Mouse (Mus musculus) myocyte (in vitro differentiated cells): ENCODE measurements around the gene Snx5. TPM values are rescaled to one million over a fixed set of nuclear protein-coding genes. Genes with fewer than 3 reads are reported as not detected.
A peak's percentile ranks its signal among the peaks of the same experiment; 100 is the strongest.

Source experiments
- H3K27me3 ChIP-seq: one replicate; pipeline ENCODE4 v1.6.1; 2011; ENCODE audit not compliant: control insufficient read depth, insufficient read depth, insufficient read length
- H3K36me3 ChIP-seq: one replicate; pipeline ENCODE4 v1.6.1; 2011; ENCODE audit not compliant: control insufficient read depth, insufficient read depth
- H3K4me2 ChIP-seq: one replicate; pipeline ENCODE4 v1.6.1; 2011; ENCODE audit warnings: low read depth, control low read depth
- H3K4me3 ChIP-seq: one replicate; pipeline ENCODE4 v1.5.1; 2011; ENCODE audit warnings: mild to moderate bottlenecking, control low read depth, moderate library complexity
- H3K79me2 ChIP-seq: one replicate; pipeline ENCODE4 v1.6.1; 2011; ENCODE audit not compliant: control insufficient read depth, insufficient read depth
- H3ac ChIP-seq: one replicate; pipeline ENCODE4 v1.6.1; 2011; ENCODE audit not compliant: control insufficient read depth, insufficient read length
- CEBPB ChIP-seq: IDR thresholded peaks from 2 replicates; pipeline ENCODE4 v1.6.1; 2011; ENCODE audit warnings: mild to moderate bottlenecking, moderate library complexity; ENCODE audit not compliant: poor library complexity, insufficient read depth, severe bottlenecking
- E2F4 ChIP-seq: IDR thresholded peaks from one replicate; pipeline ENCODE4 v1.6.1; 2011; ENCODE audit warnings: mild to moderate bottlenecking, control low read depth, moderate library complexity; ENCODE audit not compliant: insufficient read depth
- MAX ChIP-seq: IDR thresholded peaks from one replicate; pipeline ENCODE4 v1.6.1; 2011; ENCODE audit warnings: low read depth, mild to moderate bottlenecking, control low read depth
- MYOD1 ChIP-seq, 3 experiments: IDR thresholded peaks; one replicate each; pipeline ENCODE4 v1.6.1; 2011; ENCODE audit warnings: control low read depth in 2 of 3, low read depth in 2 of 3, mild to moderate bottlenecking in 2 of 3, moderate library complexity in 1 of 3; ENCODE audit not compliant: insufficient read length in 2 of 3, control insufficient read depth in 1 of 3
- MYOG ChIP-seq, 3 experiments: IDR thresholded peaks; one replicate each; pipeline ENCODE4 v1.6.1; 2011; ENCODE audit warnings: control low read depth in 2 of 3, low read depth in 2 of 3, mild to moderate bottlenecking in 2 of 3; ENCODE audit not compliant: insufficient read length in 2 of 3, control insufficient read depth in 1 of 3, insufficient read depth in 1 of 3
- POLR2A ChIP-seq: IDR thresholded peaks from one replicate; pipeline ENCODE4 v1.6.1; 2011; ENCODE audit warnings: low read depth, mild to moderate bottlenecking, control low read depth, moderate library complexity; ENCODE audit not compliant: insufficient read length
- POLR2AphosphoS2 ChIP-seq: IDR thresholded peaks from one replicate; pipeline ENCODE4 v1.6.1; 2011; ENCODE audit warnings: low read depth, control low read depth; ENCODE audit not compliant: insufficient read length
- REST ChIP-seq: IDR thresholded peaks from one replicate; pipeline ENCODE4 v1.6.1; 2011; ENCODE audit warnings: mild to moderate bottlenecking, control low read depth, moderate library complexity; ENCODE audit not compliant: insufficient read depth, insufficient read length
- SRF ChIP-seq: IDR thresholded peaks from one replicate; pipeline ENCODE4 v1.6.1; 2011; ENCODE audit warnings: low read depth; ENCODE audit not compliant: control insufficient read depth, insufficient read length
- TCF12 ChIP-seq: IDR thresholded peaks from one replicate; pipeline ENCODE4 v1.6.1; 2011; ENCODE audit warnings: mild to moderate bottlenecking, control low read depth; ENCODE audit not compliant: poor library complexity, insufficient read depth, severe bottlenecking
- TCF3 ChIP-seq: IDR thresholded peaks from one replicate; pipeline ENCODE4 v1.6.1; 2011; ENCODE audit warnings: low read depth, control low read depth; ENCODE audit not compliant: insufficient read length
- USF1 ChIP-seq: IDR thresholded peaks from one replicate; pipeline ENCODE4 v1.6.1; 2011; ENCODE audit warnings: low read depth, mild to moderate bottlenecking, control low read depth, moderate library complexity
- polyA plus RNA-seq: library from polyadenylated mRNA; unstranded; fragments of >200 nt; fragmentation: generic; extraction: Trizol; gene quantifications from one replicate; pipeline ENCODE4 v1.2.1, GENCODE M21; 2012; ENCODE audit warnings: missing spikeins

Snx5 gene
- polyA plus RNA-seq, 1 experiment, result 65.2 TPM

DNA sequence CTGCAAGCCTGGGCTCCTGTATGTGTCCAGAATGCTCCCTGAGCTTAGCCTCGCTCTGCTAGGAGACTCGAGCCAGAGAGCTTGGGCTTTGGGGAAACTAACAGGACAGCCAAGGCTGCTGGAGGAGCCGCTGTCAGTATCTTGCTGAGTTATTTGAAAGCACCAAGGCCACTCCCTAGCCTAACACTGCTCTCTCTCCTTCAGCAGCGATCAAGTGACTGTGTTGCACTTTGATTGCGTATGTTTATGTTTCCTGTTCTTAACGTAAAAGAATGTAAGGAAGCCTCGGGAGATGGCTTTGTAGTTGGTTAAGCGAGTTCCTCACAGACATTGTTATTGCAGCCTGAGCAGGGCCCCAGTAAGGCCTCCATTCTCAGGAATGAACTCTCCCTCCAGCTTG, 4.0 kb upstream of the Snx5 start:
- Histone ChIP-seq H3K36me3 (peaks cover 3% of the 10 kb centered on the region), H3K4me3 (no peak overlapping the region)
- TF ChIP-seq USF1, result no peak
- TF ChIP-seq REST, result no peak
- TF ChIP-seq CEBPB, result no peak
- TF ChIP-seq MYOD1 (IDR thresholded peaks at IDR 0.05; ENCODE audit: control insufficient read depth in 1 of 3, insufficient read length in 2 of 3, low read depth in 2 of 3), result no peak
- no peak for TF ChIP-seq TCF12
- no peak for TF ChIP-seq POLR2A
- no peak for TF ChIP-seq TCF3
- TF ChIP-seq MYOG (IDR thresholded peaks at IDR 0.05; ENCODE audit: control insufficient read depth in 1 of 3, insufficient read depth in 1 of 3, insufficient read length in 2 of 3, low read depth in 2 of 3), result no peak
- no peak for TF ChIP-seq E2F4
- no peak for TF ChIP-seq SRF
- TF ChIP-seq POLR2AphosphoS2, result no peak
- TF ChIP-seq MAX, result no peak

GRCm38 (mm10) chr2:144272088-144272487, 1.4 kb upstream of the Snx5 start:
- H3K27me3 ChIP-seq, result no peaks in the 10 kb centered on the region
- peaks cover 35% of the 10 kb centered on the region for H3K79me2 ChIP-seq
- TF ChIP-seq CEBPB (no peak), TCF3 (no peak), MYOG (IDR thresholded peaks at IDR 0.05; ENCODE audit: control insufficient read depth in 1 of 3, insufficient read depth in 1 of 3, insufficient read length in 2 of 3, low read depth in 2 of 3) (no peak), E2F4 (no peak), SRF (no peak), TCF12 (no peak), POLR2AphosphoS2 (no peak), POLR2A (no peak), MYOD1 (IDR thresholded peaks at IDR 0.05; ENCODE audit: control insufficient read depth in 1 of 3, insufficient read length in 2 of 3, low read depth in 2 of 3) (no peak), REST (no peak), MAX (no peak), USF1 (no peak)
- H3K4me3 ChIP-seq, result no peak overlapping the region
- H3K4me2 ChIP-seq, result no peak overlapping the region
- H3ac ChIP-seq, result no peak overlapping the region
- peaks cover 1% of the 10 kb centered on the region for H3K36me3 ChIP-seq

More for the DNA sequence above, 4.0 kb upstream of the Snx5 start:
- Histone ChIP-seq H3K27me3 (no peaks in the 10 kb centered on the region), H3K4me2 (no peak overlapping the region), H3ac (no peak overlapping the region), H3K79me2 (peaks cover 9% of the 10 kb centered on the region)

DNA sequence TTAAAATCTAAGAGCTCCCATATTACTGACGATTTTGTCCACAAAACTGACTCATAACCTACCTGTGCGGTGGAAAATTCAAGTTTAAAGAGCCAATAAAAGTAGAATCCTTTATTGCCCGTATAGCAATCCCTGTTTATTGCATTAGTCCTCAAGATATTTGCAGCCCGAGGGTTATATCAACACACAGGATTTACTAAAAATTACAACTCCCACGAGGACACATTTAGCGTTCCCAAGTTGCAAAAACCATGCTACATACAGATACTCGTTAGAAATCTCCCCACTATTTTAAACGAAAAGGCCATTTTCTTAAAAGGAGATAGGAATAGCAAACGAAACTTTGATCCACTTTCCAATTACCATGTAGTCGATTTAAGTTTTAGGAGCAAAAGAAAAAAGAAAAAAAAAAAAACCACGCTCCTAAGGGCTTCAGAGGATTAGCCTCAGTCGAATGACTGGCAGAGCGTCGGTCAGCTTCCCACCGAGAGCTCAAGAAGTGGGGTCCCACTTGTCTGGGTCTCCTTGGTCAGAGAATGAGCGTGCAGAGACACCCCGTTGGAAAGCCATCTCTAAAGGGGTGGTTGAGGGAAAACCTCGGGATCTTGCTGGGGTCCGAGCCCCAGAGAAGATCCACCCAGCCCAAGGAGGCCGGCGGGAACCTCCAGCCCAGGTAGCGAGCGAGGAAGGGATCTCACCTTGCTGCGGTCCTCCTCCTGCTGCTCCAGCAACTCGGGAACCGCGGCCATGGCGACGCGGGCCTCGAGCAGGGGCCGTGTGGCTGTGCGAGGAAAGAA, 829 bp downstream of the Snx5 start:
- peak overlapping the region; percentile 88 for H3ac ChIP-seq
- H3K4me3 ChIP-seq, result peak overlapping the region; percentile 85
- no peaks in the 10 kb centered on the region for H3K27me3 ChIP-seq
- H3K79me2 ChIP-seq, result peaks cover 57% of the 10 kb centered on the region
- peak overlapping the region; percentile 89 for H3K4me2 ChIP-seq
- H3K36me3 ChIP-seq, result peaks cover 3% of the 10 kb centered on the region
- TF ChIP-seq POLR2AphosphoS2 (no peak), SRF (no peak), CEBPB (no peak), REST (no peak), MAX (no peak), MYOD1 (IDR thresholded peaks at IDR 0.05; ENCODE audit: control insufficient read depth in 1 of 3, insufficient read length in 2 of 3, low read depth in 2 of 3) (no peak), E2F4 (no peak), TCF12 (no peak), TCF3 (no peak), MYOG (IDR thresholded peaks at IDR 0.05; ENCODE audit: control insufficient read depth in 1 of 3, insufficient read depth in 1 of 3, insufficient read length in 2 of 3, low read depth in 2 of 3) (no peak), POLR2A (no peak), USF1 (no peak)

- no peaks in the 10 kb centered on the region for H3K27me3 ChIP-seq
- peak overlapping the region; percentile 85 for H3K4me3 ChIP-seq
- H3K36me3 ChIP-seq, result peaks cover 9% of the 10 kb centered on the region
- peaks cover 63% of the 10 kb centered on the region for H3K79me2 ChIP-seq
- H3K4me2 ChIP-seq, result peak overlapping the region; percentile 89
- peak overlapping the region; percentile 88 for H3ac ChIP-seq
- TF ChIP-seq POLR2AphosphoS2 (no peak), CEBPB (no peak), POLR2A (no peak), TCF3 (no peak), MAX (no peak), TCF12 (no peak), REST (no peak), SRF (no peak), MYOD1 (IDR thresholded peaks at IDR 0.05; ENCODE audit: control insufficient read depth in 1 of 3, insufficient read length in 2 of 3, low read depth in 2 of 3) (no peak), USF1 (no peak), MYOG (IDR thresholded peaks at IDR 0.05; ENCODE audit: control insufficient read depth in 1 of 3, insufficient read depth in 1 of 3, insufficient read length in 2 of 3, low read depth in 2 of 3) (no peak), E2F4 (no peak)
These were observed 1.4 kb downstream of the Snx5 start for GRCm38 (mm10) chr2:144269306-144269650.
